Mouse (Mus musculus) mouse trophoblast stem cell (cell line): ENCODE results near the gene Vmn2r77.
"Not testable (repeated sequence)": the region's sequence is repeated elsewhere in the genome, so short reads cannot be mapped to it uniquely, and the experiment has no call there.

Source experiments
- in situ Hi-C, 2 experiments: fragments of 300-500 bp; cut with MseI, MboI; formaldehyde crosslinking; loops; 2 replicates in 1 of 2; 3 replicates in 1 of 2; pipeline ENCODE4 v1.15.1; 2025

The Vmn2r77 gene

DNA sequence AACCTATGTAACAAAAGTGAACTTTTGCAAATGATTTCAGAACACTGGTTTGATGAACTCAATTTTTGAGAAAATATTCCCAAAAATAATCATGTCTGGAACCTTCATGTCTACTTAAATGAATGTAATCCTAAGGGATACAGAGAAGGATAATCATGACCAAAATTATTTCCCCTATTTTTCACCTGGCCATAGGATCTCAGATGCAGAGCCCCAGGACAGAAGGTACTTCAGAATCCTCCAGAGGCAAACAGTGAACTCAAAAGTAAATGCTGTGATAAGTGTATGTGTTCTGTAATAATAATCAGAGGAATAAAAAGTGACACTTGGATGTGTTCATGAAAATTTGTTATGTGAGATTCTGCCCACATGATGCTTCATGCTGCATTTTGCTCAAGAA, at the start of gene Vmn2r77:
TSS of gene Vmn2r77 (plus strand) at position 301 of the 400 bp plus-strand sequence.
- in situ Hi-C loops: no loop called here

DNA sequence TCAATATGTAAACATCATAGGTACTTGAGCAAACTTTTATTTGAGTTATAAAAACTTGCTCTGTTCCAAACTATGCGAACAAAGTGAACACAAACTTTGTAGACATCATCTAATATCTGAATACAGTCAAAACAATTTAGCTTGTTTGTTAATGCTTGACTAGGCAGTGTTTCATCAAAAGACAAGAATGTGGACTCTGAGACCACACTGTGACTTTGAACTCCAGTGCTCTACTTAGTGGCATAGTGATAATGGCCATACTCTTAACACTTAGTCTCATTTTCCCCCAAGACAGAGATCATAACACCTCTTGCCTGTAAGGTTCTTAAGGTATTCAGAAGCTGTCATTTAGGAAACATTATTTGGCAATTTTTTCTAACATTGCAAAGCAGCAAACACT, 34.1 kb upstream of the Vmn2r77 start:
- in situ Hi-C loops: no loop called here

DNA sequence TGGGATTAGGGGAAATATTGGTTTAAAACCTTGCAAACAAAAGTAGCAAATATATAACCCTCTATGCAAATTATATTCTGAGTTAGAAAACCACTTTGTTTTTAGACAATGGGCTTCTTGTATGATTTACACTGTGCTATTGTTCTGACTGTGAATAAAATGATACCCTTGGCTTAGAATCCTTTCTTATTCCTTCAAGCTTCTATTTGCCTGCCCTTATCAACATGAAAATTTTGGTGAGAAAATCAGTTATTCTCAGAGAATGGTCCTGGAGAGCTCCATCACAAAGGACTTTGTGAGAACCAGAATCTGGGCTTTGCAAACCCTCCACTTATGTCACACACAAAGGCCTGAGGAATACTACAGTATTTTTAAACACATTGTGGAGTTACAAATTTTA, 30.2 kb upstream of the Vmn2r77 start:
- in situ Hi-C loops: no loop called here

DNA sequence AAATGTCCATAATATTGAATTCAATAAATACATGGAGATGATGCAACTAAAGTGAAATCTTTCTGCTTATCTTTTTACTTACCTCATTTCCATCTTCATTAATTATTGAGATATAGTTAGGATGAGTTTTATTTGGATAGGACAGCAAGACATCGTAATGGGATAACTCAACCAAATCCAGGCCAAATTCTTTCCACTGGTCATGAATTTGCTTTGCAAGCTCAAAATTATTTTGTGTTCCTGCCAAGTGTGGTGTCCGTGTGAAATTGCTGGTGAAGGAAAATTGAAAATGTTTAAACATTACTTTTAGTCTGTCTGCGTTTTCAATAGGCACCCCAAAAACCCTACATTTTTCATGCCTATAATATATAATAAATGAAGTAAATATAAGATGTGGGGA, 23.2 kb upstream of the Vmn2r77 start:
- in situ Hi-C loops: no loop called here

DNA sequence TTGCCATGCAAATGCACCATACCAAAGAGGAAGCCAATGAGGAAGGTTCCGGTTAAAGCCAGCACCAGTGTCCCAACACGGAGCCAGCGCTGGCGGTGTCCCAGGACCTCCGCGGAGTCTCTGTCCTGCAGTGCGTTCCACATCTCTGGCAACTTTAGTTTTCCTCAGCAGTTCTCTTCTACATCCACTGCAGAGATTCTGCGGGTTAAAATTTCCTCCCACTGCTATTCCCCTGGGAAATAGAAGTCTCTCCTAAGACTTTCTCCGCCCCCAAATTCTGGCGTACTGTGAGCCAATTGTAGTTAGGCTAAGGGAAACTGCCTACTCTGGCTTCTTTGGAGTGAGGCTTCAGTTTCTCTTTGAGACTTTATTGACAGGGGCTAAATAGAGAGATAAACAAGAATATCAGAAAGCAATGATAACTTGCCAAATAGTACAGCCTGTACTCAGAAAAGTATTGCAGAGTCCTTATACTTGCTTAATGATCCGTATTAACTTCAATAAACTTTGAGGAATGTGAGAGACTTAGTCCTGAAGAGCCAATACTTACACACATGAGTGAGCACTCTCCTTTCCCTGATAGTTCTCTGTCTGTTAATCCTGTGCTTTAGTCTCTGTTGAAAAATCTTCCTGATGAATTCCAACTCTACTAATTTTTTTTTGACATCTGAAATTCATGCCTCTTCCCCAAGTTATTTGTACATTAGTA, 19.1 kb upstream of the Vmn2r77 start, which contains the start of gene Folh1:
TSS of gene Folh1 (minus strand) at position 327 of the 709 bp plus-strand sequence.
- in situ Hi-C loops: no loop called here

DNA sequence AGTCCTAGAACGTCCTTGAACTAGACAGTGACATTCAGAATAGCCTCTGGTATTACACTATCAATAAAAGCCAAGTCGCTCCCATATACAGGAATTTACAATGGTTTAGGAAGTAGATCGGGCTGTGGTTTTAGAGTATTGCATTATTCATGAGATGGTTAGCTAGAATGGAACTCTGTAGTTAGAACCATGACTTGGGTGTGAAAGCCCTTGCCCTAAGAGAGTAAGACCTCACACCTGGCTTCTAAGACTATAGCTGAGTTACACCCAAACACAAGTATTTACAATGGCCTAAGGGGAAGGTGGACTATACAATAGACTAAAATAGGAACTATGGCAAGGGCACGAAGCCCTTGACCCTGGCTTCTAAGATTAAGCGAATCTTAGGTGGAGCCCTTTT, 20.4 kb downstream of the Vmn2r77 start:
- in situ Hi-C loops: not testable (repeated sequence)

DNA sequence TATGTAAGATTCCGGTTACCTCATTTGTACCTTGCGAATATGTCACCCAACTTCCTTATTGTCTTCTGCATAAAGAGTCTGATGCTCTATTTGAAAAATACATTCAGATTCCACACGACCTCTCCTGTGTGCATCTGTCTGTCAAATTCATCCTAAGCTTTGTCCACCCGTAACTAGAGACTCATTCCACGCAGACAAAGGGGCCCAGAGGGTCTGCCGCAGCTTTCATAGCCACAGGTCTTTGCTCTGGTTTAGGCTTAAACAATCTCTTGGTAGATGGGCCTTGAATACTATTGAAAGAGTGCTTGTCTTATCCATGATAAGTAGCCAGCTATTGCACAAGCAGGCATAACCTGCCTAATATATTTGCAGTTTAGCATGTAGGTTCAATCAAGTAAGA, 20.9 kb downstream of the Vmn2r77 start:
- in situ Hi-C loops: not testable (repeated sequence)

DNA sequence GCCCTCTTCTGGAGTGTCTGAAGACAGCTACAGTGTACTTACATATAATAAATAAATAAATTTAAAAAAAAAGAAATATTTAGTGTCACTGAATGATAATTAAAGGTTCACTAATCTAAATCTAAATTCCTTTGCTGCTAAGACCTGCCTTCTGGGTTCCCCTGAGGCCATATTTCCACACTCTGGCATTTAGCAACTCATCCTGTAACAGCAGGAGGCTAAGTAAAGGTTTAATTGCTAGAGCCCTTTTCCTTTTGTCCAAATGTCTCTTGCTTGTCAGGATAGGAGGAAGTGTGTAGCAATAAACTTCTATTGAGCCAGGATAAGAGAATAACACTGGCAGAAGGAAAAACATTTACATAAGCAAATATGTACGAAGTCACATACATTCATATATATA, 21.6 kb downstream of the Vmn2r77 start:
- in situ Hi-C loops: no loop called here
